Mouse (Mus musculus) heart, embryonic 16.5 days (tissue): ENCODE data around the gene Becn1. TPM values are rescaled to one million over a fixed set of nuclear protein-coding genes. Genes with fewer than 3 reads are reported as not detected.
A peak's percentile ranks its signal among the peaks of the same experiment; 100 is the strongest.

Experiments
- ATAC-seq: fragments of 200-750 bp; cut with Nextera tagmentation; replicated peaks from 2 replicates; pipeline ENCODE4 v1.8.0; 2017; ENCODE audit warnings: moderate number of reproducible peaks; ENCODE audit not compliant: insufficient read depth, low FRiP score; ENCODE audit errors: extremely low read depth
- H3K27ac ChIP-seq: fragments of 300-500 bp; sonication (generic); 2 replicates; pipeline ENCODE4 v1.5.1; 2014; ENCODE audit warnings: mild to moderate bottlenecking, low read length, control low read depth, moderate library complexity
- H3K27me3 ChIP-seq: fragments of 300-500 bp; sonication (generic); 2 replicates; pipeline ENCODE4 v1.6.1; 2014; ENCODE audit warnings: low read length, mixed read lengths; ENCODE audit not compliant: control insufficient read depth, insufficient read depth
- H3K36me3 ChIP-seq: fragments of 300-500 bp; sonication (generic); 2 replicates; pipeline ENCODE4 v1.6.1; 2014; ENCODE audit not compliant: control insufficient read depth, insufficient read depth
- H3K4me1 ChIP-seq: fragments of 300-500 bp; sonication (generic); 2 replicates; pipeline ENCODE4 v1.6.1; 2014; ENCODE audit warnings: low read length, mixed read lengths; ENCODE audit not compliant: control insufficient read depth, insufficient read depth
- H3K4me2 ChIP-seq: fragments of 300-500 bp; sonication (generic); 2 replicates; pipeline ENCODE4 v1.6.1; 2014; ENCODE audit warnings: low read depth, mild to moderate bottlenecking, control low read depth, low read length
- H3K4me3 ChIP-seq: fragments of 300-500 bp; sonication (generic); 2 replicates; pipeline ENCODE4 v1.5.1; 2014; ENCODE audit warnings: mild to moderate bottlenecking, control low read depth, low read length
- H3K9ac ChIP-seq: fragments of 300-500 bp; sonication (generic); 2 replicates; pipeline ENCODE4 v1.6.1; 2014; ENCODE audit warnings: low read length, control low read depth
- H3K9me3 ChIP-seq: fragments of 300-500 bp; sonication (generic); replicated peaks from 2 replicates; pipeline ENCODE4 v1.6.1; 2016; ENCODE audit warnings: low read length; ENCODE audit not compliant: control insufficient read depth
- WGBS: fragments of 180-500 bp; shearing (Covaris S2); extraction: QIAGEN DNeasy Blood & Tissue Kit; methylation state at CpG from one replicate; pipeline ENCODE4 v1.1.7; 2014; 5-methylcytosine and 5-hydroxymethylcytosine counted together
- polyA plus RNA-seq: library from polyadenylated mRNA; unstranded; fragments of >200 nt; fragmentation: Nextera tagmentation; extraction: Ambion mirVana; gene quantifications from 2 replicates; pipeline ENCODE4 v1.2.1, GENCODE M21; 2015

Gene Becn1
- polyA plus RNA-seq, 1 experiment from 2014 or later = 135 TPM

GRCm38 (mm10) chr11:101301299-101302003 lies 635 bp downstream of the Becn1 start:
- H3K4me1 ChIP-seq = peaks cover 11% of the 10 kb centered on the region
- no peaks in the 10 kb centered on the region for H3K9me3 ChIP-seq
- peak overlapping the region; percentile 94 for H3K4me2 ChIP-seq
- H3K9ac ChIP-seq = peak overlapping the region; percentile 89
- H3K36me3 ChIP-seq = peaks cover 8% of the 10 kb centered on the region; the same call in 1 of the 2 replicates
- H3K27me3 ChIP-seq = no peaks in the 10 kb centered on the region
- WGBS = 11% methylated on average over 26 of the region's 26 CpGs
- no peak overlapping the region; the same call in 1 of the 2 replicates for H3K27ac ChIP-seq
- no peak for ATAC-seq
- peak overlapping the region; percentile 92 for H3K4me3 ChIP-seq

- H3K9me3 ChIP-seq = no peaks in the 10 kb centered on the region
- no peak overlapping the region for H3K27ac ChIP-seq
- H3K4me2 ChIP-seq = peak overlapping the region; percentile 94
- peaks cover 11% of the 10 kb centered on the region for H3K4me1 ChIP-seq
- H3K36me3 ChIP-seq = peaks cover 10% of the 10 kb centered on the region; the same call in 1 of the 2 replicates
- no peak for ATAC-seq
- WGBS = 62% methylated on average over 7 of the region's 7 CpGs
- peak overlapping the region; percentile 92 for H3K4me3 ChIP-seq
- H3K27me3 ChIP-seq = no peaks in the 10 kb centered on the region
- peak overlapping the region; percentile 89 for H3K9ac ChIP-seq
Measured at GRCm38 (mm10) chr11:101300881-101301280, 1.2 kb downstream of the Becn1 start.

- Histone ChIP-seq H3K27me3 (no peaks in the 10 kb centered on the region), H3K4me2 (no peak overlapping the region), H3K36me3 (peaks cover 40% of the 10 kb centered on the region), H3K4me3 (no peak overlapping the region), H3K9me3 (no peaks in the 10 kb centered on the region), H3K9ac (no peak overlapping the region), H3K4me1 (no peaks in the 10 kb centered on the region), H3K27ac (no peak overlapping the region)
- ATAC-seq = no peak
- 92% methylated on average over 8 of the region's 8 CpGs for WGBS
Measured at GRCm38 (mm10) chr11:101295191-101295590, 6.9 kb downstream of the Becn1 start.

GRCm38 (mm10) chr11:101291231-101291630 lies 10.9 kb downstream of the Becn1 start:
- Histone ChIP-seq H3K4me2 (no peak overlapping the region), H3K4me1 (no peaks in the 10 kb centered on the region), H3K9me3 (no peaks in the 10 kb centered on the region), H3K9ac (no peak overlapping the region), H3K27ac (no peak overlapping the region), H3K27me3 (no peaks in the 10 kb centered on the region), H3K36me3 (peaks cover 61% of the 10 kb centered on the region), H3K4me3 (no peak overlapping the region)
- ATAC-seq = no peak
- WGBS = 94% methylated on average over 8 of the region's 8 CpGs

GRCm38 (mm10) chr11:101287306-101287705 lies 14.8 kb downstream of the Becn1 start:
- Histone ChIP-seq H3K27me3 (no peaks in the 10 kb centered on the region), H3K36me3 (peaks cover 40% of the 10 kb centered on the region), H3K9ac (no peak overlapping the region), H3K9me3 (no peaks in the 10 kb centered on the region), H3K4me1 (no peaks in the 10 kb centered on the region), H3K4me2 (no peak overlapping the region), H3K27ac (no peak overlapping the region), H3K4me3 (no peak overlapping the region)
- ATAC-seq = no peak
- WGBS = 81% methylated on average over 9 of the region's 9 CpGs

GRCm38 (mm10) chr11:101283805-101284204 lies 18.3 kb downstream of the Becn1 start:
- Histone ChIP-seq H3K36me3 (peaks cover 17% of the 10 kb centered on the region), H3K27me3 (no peaks in the 10 kb centered on the region), H3K4me1 (0 out of 2 replicates have a peak, but pooled peaks cover 3% of the 10 kb centered on the region), H3K9me3 (no peaks in the 10 kb centered on the region), H3K4me3 (no peak overlapping the region), H3K27ac (no peak overlapping the region), H3K9ac (no peak overlapping the region), H3K4me2 (no peak overlapping the region)
- no peak for ATAC-seq
- WGBS = 56% methylated on average over 4 of the region's 4 CpGs

GRCm38 (mm10) chr11:101282896-101283295 lies 19.2 kb downstream of the Becn1 start:
- H3K36me3 ChIP-seq = peaks cover 8% of the 10 kb centered on the region
- H3K4me1 ChIP-seq = peaks cover 7% of the 10 kb centered on the region
- H3K27me3 ChIP-seq = no peaks in the 10 kb centered on the region
- no peak for ATAC-seq
- H3K4me3 ChIP-seq = no peak overlapping the region
- H3K27ac ChIP-seq = no peak overlapping the region
- H3K9me3 ChIP-seq = no peaks in the 10 kb centered on the region
- H3K4me2 ChIP-seq = no peak overlapping the region
- 32% methylated on average over 5 of the region's 5 CpGs for WGBS
- H3K9ac ChIP-seq = no peak overlapping the region

- Histone ChIP-seq H3K9me3 (no peaks in the 10 kb centered on the region), H3K36me3 (no peaks in the 10 kb centered on the region), H3K27ac (no peak overlapping the region), H3K27me3 (no peaks in the 10 kb centered on the region), H3K4me3 (no peak overlapping the region), H3K4me1 (peaks cover 18% of the 10 kb centered on the region), H3K4me2 (no peak overlapping the region), H3K9ac (no peak overlapping the region)
- WGBS = 46% methylated on average over 7 of the region's 7 CpGs
- no peak for ATAC-seq
Measured at GRCm38 (mm10) chr11:101280837-101281236, 21.2 kb downstream of the Becn1 start.

GRCm38 (mm10) chr11:101279193-101279569 lies 22.9 kb downstream of the Becn1 start:
- peak overlapping the region; percentile 46 for H3K9ac ChIP-seq
- peaks cover 18% of the 10 kb centered on the region for H3K4me1 ChIP-seq
- 0 out of 2 replicates have a peak, but pooled peaks have one; percentile 15 for ATAC-seq
- no peaks in the 10 kb centered on the region for H3K36me3 ChIP-seq
- H3K9me3 ChIP-seq = no peaks in the 10 kb centered on the region
- H3K27me3 ChIP-seq = no peaks in the 10 kb centered on the region
- H3K4me3 ChIP-seq = peak overlapping the region; percentile 89
- peak overlapping the region; percentile 84 for H3K4me2 ChIP-seq
- H3K27ac ChIP-seq = no peak overlapping the region
- 56% methylated on average over 14 of the region's 14 CpGs for WGBS
